Mouse (Mus musculus) megakaryocyte, embryonic 14.5 days (primary cell): Measurements from ENCODE around the gene Tram2.

Experiments
- FLI1 ChIP-seq: IDR thresholded peaks from 2 replicates; pipeline ENCODE4 v1.6.1; 2012; ENCODE audit warnings: low read length, inconsistent platforms, mixed read lengths
- GATA1 ChIP-seq: IDR thresholded peaks from 3 replicates; pipeline ENCODE4 v1.6.1; 2012; ENCODE audit warnings: mixed read lengths, low read length, inconsistent platforms, borderline replicate concordance

GRCm38 (mm10) chr1:21026534-21026933 is 52.5 kb downstream of the Tram2 start:
- no peak for TF ChIP-seq GATA1
- no peak for TF ChIP-seq FLI1
